Mouse (Mus musculus) gastrocnemius, adult 2 months (tissue): Measurements from ENCODE around the gene Gatad2b. TPM values are rescaled to one million over a fixed set of nuclear protein-coding genes. Genes with fewer than 3 reads are reported as not detected.
"Not testable (repeated sequence)": the region's sequence is repeated elsewhere in the genome, so short reads cannot be mapped to it uniquely, and the experiment has no call there.

Source experiments
- DNase-seq: peaks from one replicate; pipeline ENCODE4 v3.0.0; 2022
- H3K27ac ChIP-seq: fragments of 200-600 bp; 2 replicates; pipeline ENCODE4 v1.8.1; 2022; ENCODE audit warnings: mild to moderate bottlenecking
- H3K4me3 ChIP-seq: fragments of 200-600 bp; 2 replicates; pipeline ENCODE4 v1.8.1; 2022; ENCODE audit warnings: mild to moderate bottlenecking, moderate library complexity
- CTCF ChIP-seq: fragments of 200-600 bp; IDR thresholded peaks from 2 replicates; pipeline ENCODE4 v1.8.1; 2022; ENCODE audit warnings: antibody characterized with exemption, mild to moderate bottlenecking, moderate library complexity
- intact Hi-C: fragments of 180-260 bp; cut with DNase I; formaldehyde crosslinking; loops from one replicate; pipeline ENCODE4 v1.15.1; 2025
- total RNA-seq, 2 experiments: library from RNA; stranded (reverse); gene quantifications; 2 replicates each; pipeline ENCODE4 v1.2.3; 2021

Gatad2b gene
- total RNA-seq, 2 experiments from 2014 or later = 50.2 to 53.9 TPM

DNA sequence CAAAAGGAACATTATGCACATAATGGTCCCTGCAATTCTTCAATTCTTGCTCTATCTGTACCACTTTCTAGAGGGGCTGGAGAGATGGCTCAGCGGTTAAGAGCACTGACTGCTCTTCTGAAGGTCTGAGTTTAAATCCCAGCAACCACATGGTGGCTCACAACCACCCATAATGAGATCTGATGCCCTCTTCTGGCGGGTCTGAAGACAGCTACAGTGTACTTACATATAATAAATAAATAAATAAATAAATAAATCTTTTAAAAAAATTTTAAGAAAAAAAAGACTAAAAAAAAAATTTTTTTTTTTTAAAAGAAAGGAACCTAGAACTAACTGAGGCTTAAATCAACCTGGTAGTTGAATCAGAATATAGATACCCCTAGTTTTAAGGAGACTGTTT is 49.9 kb downstream of the Gatad2b start:
- intact Hi-C loops, H3K27ac ChIP-seq, H3K4me3 ChIP-seq, DNase-seq: not testable (repeated sequence)
- peak; percentile 30 for TF ChIP-seq CTCF

DNA sequence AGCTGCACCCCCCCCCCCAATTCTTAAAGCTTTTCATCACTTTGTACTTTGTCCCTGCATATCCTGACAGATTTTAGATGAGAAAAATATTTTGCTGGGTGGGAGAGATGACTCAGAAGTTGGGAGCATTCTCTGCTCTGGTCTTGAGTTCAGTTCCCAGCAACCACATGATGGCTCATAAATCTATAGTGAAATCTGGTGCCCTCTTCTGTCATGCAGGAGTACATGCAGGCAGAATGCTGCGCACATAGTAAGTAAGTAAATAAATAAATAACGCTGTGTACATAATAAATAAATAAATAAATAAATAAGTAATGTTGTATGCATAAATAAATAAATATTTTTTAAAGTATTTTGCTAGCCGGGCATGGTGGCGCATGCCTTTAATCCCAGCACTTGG is 54.9 kb downstream of the Gatad2b start:
- no peak overlapping the region for H3K27ac ChIP-seq
- no peak for DNase-seq
- peak; percentile 32; the same call in 1 of the 2 replicates for TF ChIP-seq CTCF
- intact Hi-C loops = loop anchor here (5.0 kb wide), 1 partner anchor 51 kb away; no protein-coding TSS in a partner anchor
- H3K4me3 ChIP-seq = no peak overlapping the region

DNA sequence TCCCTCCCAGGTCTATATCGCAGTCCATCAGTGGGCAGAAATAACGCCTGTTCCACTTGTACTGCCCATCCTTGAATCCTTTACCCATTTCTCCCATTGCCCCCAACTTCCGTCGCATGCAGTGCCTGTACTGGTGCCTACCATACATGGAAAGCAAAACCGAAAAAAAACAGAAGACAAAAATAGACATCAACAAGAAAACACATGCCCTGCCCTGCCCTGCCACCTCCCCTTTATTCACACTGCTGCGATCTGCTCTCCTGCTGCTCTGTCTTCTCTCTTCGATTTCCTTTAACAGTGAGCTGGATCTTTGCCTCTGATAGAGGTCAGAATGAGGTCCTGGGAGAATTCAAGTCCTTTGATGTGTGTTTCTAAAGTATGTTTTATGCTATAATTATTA is 65.0 kb downstream of the Gatad2b start:
- no peak for TF ChIP-seq CTCF
- no peak overlapping the region for H3K4me3 ChIP-seq
- intact Hi-C loops = no loop called here
- no peak for DNase-seq
- no peak overlapping the region for H3K27ac ChIP-seq

DNA sequence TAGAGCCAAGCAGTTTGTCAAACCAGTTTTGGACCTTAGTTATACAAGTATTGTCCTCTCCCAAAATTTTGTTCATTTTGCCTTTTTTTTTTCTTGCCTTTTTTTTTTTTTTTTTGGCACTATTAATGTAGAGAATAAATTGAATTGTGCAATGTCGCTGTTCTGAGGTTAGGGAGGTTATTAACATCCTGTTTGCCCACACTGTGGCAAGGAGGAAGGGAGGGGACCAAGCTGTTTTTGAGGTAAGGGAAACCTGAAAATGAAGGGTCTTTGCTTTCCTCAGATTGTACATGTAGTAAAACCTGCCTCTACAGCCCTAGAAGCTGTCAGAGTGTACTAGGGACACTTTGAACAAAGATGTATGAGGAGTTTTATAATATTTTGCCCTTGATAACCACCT is 66.3 kb downstream of the Gatad2b start:
- TF ChIP-seq CTCF = no peak
- no peak for DNase-seq
- intact Hi-C loops = no loop called here
- no peak overlapping the region for H3K4me3 ChIP-seq
- no peak overlapping the region for H3K27ac ChIP-seq

GRCm38 (mm10) chr3:90361476-90361875 is 68.5 kb downstream of the Gatad2b start:
- no peak for DNase-seq
- no peak overlapping the region for H3K4me3 ChIP-seq
- no peak overlapping the region for H3K27ac ChIP-seq
- intact Hi-C loops = no loop called here
- TF ChIP-seq CTCF = no peak

GRCm38 (mm10) chr3:90362346-90362745 is 69.4 kb downstream of the Gatad2b start:
- no peak for DNase-seq
- Histone ChIP-seq H3K27ac (no peak overlapping the region), H3K4me3 (no peak overlapping the region)
- TF ChIP-seq CTCF = no peak
- intact Hi-C loops = no loop called here

- intact Hi-C loops = no loop called here
- DNase-seq = no peak
- TF ChIP-seq CTCF = no peak
- no peak overlapping the region for H3K4me3 ChIP-seq
- H3K27ac ChIP-seq = no peak overlapping the region
Measured at GRCm38 (mm10) chr3:90367001-90367632, 74.1 kb downstream of the Gatad2b start.

GRCm38 (mm10) chr3:90369041-90369440 is 76.1 kb downstream of the Gatad2b start:
- intact Hi-C loops = no loop called here
- Histone ChIP-seq H3K4me3 (no peak overlapping the region), H3K27ac (no peak overlapping the region)
- no peak for DNase-seq
- TF ChIP-seq CTCF = no peak

DNA sequence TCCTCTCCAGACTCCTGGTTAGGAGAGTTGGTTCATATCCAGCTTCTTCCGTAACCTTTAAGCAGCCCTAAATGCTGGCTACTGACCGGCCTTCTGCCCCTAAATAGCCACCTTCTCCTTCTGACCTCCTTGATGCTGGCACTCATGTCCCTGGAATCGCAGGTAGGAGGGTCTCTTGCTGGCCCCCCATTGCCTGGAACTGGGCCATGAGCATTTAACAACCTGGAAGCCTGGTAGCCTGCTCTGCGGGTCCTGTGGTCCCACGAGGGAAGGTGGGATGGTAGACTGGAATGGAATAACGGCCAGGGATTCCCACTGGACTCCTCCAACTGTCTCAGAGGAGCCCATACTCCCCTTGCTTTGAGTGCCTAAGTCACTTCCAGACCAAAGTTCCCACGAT is 78.9 kb downstream of the Gatad2b start:
- H3K4me3 ChIP-seq = no peak overlapping the region

GRCm38 (mm10) chr3:90372817-90373216 is 79.8 kb downstream of the Gatad2b start:
- intact Hi-C loops = loop anchor here (1.0 to 5.0 kb wide), 3 partner anchors 91 to 153 kb away; partner anchors contain the start of gene Dennd4b
- no peak for TF ChIP-seq CTCF
- no peak for DNase-seq
- Histone ChIP-seq H3K27ac (no peak overlapping the region), H3K4me3 (no peak overlapping the region)

More for the DNA sequence above, 78.9 kb downstream of the Gatad2b start:
- H3K27ac ChIP-seq = no peak overlapping the region
- DNase-seq = no peak
- intact Hi-C loops = loop anchor here (5.0 kb wide), 2 partner anchors 90 to 105 kb away; partner anchors contain the start of gene Dennd4b
- TF ChIP-seq CTCF = no peak

GRCm38 (mm10) chr3:90373432-90374028 is 80.6 kb downstream of the Gatad2b start:
- intact Hi-C loops = loop anchor here (1.0 to 5.0 kb wide), 3 partner anchors 91 to 153 kb away; partner anchors contain the start of gene Dennd4b

GRCm38 (mm10) chr3:90374368-90374767 is 81.4 kb downstream of the Gatad2b start:
- Histone ChIP-seq H3K4me3 (no peak overlapping the region), H3K27ac (no peak overlapping the region)
- DNase-seq = no peak
- no peak for TF ChIP-seq CTCF
- intact Hi-C loops = loop anchor here (5.0 kb wide), 2 partner anchors 92 to 107 kb away; partner anchors contain the start of gene Dennd4b

More at GRCm38 (mm10) chr3:90373432-90374028, 80.6 kb downstream of the Gatad2b start:
- H3K27ac ChIP-seq = no peak overlapping the region
- peak; percentile 94 for TF ChIP-seq CTCF
- DNase-seq = peak; percentile 79
- no peak overlapping the region for H3K4me3 ChIP-seq

DNA sequence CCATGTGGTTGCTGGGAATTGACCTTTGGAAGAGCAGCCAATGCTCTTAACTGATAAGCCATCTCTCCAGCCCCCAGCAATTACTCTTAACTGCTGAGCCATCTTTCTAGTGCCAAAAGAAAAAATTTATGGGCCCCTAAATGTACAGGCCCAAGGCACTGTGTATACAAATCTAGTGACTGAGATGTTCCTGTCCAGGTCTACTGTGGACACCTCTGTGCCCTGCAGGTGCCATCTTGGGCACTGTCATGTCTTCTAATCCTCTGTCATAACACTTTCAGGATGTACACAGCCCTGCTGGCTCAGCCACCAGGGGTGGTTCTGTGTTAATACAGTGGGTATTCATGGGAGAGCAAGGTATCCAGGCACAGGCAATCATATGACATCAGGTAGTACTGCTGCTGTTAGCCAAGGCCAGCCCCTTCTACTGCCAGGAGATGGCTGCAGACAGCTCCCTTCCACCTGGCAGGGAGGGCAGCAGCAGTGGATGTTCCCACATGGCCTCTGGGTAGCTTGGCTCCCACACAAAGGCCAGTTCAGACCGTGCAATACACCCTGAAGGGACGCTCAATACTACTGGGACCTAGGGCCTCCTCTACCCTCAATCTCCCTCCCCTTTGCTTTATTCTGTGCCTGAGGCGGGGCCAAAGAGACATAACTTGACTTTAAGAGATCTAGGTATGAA is 82.7 kb downstream of the Gatad2b start:
- no peak for TF ChIP-seq CTCF
- DNase-seq = no peak
- intact Hi-C loops = no loop called here

More for the DNA sequence above, 82.7 kb downstream of the Gatad2b start:
- Histone ChIP-seq H3K4me3 (no peak overlapping the region), H3K27ac (no peak overlapping the region)
